Mouse (Mus musculus): ENCODE measurements around the gene B4galnt4.

The B4galnt4 gene

DNA sequence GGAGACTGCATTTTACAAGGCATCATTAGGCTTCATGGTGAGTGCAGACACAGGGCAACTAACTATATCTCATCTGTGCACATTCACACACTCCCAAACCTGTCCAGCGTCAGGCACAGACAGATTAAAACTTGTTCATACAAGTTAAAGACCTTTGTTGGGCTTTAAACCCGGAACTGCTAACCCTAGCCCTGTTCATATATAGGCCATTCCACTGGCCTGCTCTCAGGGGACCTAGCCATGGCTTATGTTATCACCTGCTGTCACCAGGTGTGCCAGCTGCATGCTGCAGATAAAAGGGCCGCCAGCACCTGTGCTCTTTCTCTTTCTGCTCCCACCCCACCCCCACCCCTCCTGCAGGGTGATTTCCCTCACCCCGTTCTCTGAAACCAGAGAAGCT, 18.4 kb upstream of the B4galnt4 start:
- DNase-seq: no peak

DNA sequence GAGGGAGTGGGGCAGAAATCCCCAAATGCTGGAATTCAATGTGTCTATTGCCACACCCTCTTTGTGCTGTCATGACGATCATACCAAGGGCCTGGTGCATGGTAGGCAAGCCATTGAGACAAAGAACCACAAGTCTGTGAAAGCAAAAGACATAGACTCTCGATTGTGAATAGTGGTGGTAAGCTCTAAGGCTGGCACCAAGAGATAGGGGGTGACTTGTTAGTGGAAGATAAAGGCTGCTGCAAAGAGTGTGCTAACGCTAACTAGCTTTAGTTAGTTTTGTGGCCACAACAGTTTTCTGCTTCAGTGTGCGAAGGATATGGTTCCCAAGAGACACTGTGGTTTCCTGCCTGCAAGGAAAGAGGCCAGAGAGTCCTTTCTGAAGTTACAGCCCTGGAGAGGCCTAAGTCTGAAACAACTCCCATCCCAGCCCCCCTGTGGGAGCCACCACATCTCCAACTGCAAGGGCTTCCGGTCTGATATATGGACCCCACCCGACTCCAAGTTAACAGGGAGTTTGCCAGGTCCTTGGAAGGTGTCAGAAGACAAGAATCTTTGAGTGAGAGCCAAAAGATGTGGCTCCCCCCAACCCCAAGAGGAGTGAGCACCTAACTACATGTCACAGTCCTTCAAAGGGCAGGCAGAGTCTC, 13.8 kb upstream of the B4galnt4 start:
- DNase-seq: peak in 1 of 2 experiments; percentile 20

DNA sequence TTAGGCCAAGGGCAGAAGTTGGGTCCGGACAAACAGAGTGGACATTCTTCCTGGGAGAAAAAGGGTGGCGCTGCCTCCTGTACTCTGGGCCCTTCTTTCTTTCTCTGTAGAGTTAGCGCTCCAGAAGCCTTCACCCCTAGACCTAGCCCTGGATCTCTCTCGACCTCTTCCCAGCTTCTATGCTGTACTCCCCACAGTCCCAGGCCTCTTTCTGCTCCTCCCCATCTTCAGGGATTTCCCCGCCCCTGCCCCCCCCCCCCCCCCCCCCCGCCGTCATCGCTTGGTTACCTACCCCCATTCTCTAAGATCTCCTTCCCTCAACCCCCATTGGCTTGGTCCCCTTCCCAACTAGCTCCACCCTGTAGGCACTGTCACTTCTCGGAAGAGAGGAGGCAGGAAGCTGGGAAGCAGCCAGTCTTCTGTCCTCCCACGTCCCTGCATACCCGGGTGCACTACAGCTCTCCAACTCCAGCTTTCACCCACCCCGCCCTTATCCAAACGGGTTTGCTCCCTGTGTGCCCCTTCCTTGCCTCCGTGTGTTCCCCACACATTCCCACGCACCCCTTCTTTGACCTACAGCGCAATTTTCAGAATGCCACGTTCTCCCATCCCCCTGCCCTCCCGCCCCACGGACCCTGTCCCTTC, 13.2 kb upstream of the B4galnt4 start:
- DNase-seq: peak; percentile 63 to 81

DNA sequence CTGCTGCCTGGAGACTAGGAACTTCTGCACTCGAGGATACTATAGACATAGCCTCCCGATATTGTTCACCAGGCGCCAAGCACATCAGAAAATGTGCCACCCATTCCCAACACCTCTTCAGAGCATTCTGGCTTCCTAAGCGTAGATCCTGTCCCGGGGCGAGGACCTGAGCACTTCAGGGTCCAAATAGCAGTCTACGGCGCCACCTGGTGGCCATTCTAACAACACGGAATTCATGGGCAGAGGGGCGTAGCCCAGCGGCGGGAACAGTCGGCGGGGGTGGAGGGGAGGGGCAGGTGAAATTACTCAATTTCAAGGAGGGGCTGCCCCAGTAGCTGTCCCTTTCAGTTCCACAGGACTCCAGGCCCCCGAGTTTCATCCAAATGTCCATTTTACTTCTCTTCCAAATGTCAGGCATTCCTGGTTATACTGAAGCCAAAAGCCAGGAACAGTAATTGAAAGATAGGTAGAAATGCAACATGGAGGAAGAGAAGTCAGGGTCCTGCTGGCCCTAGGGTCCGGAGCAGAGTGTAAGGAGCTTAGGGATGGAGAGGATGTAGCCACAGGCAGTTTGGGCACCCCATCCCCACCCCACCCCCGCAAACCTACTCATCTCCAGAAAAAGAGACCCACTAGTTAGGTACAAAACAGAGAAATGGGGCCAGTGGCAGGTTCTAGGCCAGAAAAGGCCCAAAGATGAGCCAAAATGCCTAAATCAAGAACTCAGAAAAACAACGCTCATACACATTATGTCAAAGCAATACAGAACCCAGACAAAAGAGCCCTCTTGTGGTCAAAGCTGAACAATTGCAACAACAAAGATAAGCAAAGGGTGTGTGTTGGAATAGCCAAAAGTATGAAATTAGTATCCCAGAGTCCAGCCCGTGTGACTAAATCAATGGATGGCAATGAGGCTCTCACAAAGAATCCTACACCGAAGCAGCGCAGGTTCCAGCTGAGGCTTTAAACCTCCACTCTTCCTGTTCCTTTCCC, 12.4 kb upstream of the B4galnt4 start:
- DNase-seq: peak; percentile 83 to 94

DNA sequence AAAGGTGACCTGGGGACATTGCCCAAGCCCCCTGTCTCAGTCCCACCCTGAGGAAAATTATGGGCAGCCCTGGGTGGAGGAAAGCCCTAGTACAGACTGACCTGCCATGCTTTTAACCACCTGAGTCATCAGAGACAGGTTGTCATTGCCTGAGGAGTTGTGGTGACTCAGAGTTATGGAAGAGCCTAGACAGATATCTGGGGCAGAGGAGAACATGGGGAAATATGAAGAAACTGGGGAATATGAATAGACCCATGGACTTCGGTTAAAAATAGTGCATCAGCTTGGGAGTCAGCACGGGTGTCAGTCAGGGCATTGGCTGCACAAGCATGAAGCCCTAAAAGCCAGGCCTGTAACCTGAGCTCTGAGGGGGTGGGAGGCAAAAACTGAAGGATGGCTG, 11.6 kb upstream of the B4galnt4 start:
- no peak for DNase-seq

DNA sequence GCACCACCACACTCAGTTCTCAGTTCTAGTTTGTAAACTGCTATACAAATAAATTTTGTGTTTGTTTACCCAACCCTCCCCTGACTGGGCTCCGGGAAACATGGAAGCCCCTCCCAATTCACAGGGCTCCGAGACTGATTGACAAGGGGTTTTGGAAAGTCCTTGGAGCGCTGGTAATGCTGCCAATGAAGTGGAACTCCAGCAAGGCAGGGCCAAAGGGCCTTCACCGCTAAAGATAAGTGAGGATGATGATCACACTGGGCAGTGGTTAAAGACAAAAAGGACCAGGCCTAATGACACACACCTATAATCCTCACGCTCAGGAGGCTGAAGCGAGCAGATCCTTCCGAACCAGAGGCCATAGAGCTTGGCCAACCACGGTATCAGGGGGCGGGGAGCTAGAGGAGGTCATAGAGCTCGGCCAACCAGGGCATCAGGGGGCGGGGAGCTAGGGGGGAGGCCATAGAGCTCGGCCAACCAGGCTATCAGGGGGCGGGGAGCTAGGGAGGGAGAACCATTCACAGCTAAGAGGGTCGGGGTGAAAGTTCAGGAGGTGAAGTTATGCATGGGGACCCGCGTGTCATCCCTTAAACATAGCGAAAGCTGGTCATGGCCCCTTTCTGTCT, 9.7 kb upstream of the B4galnt4 start:
- no peak for DNase-seq

DNA sequence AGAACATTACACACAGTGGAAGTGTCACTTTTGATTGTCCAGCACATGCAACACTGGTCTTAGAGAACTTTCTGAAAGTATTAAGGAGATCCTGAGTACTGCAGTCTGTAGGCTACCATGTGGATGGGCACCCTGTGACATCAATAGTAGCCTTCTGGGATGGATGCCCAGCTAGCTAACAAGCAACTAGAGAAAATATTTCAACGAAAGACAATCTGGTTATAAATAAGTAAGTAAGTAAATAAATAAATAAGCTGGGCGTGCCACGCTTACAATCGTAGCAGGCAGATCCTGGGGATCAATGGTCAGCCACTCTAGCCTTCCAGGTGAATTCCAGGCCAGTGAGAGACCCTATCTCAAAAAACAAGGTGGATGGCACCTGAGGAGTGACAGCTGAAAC, 8.9 kb upstream of the B4galnt4 start:
- DNase-seq: no peak

DNA sequence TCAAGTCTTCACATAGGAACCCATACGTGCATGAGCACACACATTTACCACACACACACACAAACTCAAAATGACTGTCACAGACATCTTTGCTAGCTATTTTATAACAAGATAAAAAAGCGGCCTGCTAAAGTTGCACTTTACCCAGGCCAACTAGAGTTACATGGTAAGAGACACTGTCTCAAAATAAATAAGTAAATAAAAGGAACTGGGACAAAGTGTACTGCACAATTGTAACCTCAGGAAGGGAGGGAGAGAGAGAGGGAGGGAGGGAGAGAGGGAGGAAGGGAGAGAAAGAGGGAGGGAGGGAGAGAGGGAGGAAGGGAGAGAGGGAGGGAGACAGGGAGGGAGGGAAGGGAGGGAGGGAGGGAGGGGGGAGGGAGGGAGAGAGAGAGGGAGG, 8.5 kb upstream of the B4galnt4 start:
- DNase-seq: no peak

DNA sequence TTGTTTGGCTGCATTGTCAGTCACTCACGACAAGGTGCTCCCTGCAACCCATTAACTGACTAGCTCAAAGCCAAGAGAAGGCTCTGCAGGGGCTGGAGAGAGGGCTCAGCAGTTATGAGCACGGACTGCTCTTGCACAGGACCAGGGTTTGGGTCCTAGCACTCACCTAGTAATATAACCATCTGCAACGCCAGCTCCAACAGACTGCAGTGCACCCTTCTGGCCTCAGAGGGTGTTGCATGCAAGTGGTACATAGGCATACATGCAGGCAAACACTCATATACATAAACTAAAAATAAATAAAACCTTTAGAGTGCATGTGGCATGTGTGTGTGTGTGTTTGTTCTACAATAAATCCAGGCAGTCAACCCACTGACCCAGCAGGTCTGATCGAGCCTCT, 5.1 kb upstream of the B4galnt4 start:
- DNase-seq: no peak

DNA sequence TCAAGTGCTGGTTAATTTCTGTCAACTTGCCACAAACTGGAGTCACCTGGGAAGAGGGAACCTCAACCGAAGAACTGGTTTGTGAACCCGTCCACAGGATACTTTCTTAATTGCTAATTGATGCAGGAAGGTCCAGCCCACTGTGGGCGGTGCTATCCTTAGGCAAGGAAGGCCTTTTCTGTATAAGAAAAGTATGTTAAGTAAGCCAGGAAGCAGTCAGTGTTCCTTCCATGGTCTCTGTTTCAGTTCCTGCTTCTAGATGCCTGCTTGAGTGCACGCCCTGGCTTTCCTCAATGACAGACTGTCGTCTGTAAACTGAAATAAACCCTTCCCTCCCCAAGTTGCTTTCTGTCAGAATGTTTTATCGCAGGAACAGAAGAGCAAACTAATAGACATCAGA, 3.9 kb upstream of the B4galnt4 start:
- no peak for DNase-seq

DNA sequence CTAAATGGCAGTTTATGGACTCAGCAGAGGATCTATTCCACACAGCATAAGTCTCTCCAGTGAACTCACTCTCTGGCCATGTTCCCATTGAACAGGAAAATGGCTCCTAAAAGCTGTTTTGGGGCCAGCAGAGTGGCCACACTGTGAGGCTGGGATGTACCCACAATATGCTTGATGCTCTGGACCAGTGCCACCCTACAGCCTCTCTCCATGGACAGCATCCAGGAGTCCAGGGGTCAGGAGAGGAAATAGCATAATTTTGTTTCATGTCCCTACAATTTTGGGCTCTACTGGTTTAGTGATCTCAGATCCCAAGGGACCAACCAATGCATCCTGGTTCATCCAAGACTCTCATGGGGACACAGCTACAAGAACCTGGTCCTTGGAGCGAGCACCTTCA, 3.4 kb upstream of the B4galnt4 start:
- DNase-seq: peak in 1 of 2 experiments; percentile 45

DNA sequence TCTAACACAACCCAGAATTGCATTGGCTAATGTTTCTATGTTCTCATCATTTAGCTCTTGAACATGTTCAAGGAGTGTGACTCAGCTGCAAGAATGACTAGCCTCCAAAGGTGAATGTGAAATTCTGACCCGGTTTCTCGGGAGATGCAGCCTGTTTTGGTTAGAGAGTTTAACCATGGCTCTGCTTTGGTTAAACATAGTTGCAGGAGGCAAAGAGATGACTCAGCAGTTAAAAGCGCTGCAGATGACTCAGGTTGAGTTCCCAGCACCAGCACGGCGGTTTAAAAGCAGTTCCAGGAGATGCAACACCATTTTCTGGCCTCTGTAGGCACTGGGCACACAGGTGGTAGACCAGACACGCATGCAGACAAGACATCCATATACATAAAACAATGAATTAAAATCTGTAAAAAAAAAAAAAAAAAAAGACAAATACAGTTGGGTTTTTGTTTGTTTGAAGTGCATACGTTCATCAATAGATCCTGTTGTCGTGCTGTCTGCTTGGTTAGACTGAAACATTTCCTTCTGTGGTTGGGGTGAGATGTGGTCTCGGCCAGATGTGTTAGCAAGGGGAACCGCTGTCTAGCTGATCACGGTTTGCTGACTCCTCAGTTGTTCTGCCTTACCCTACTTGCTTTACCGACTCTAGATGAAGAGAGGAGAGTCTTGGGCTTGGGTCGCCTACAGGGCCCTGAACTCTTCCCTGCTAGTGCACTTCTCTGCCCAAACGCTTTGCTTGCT, 2.1 kb upstream of the B4galnt4 start:
- DNase-seq: no peak

DNA sequence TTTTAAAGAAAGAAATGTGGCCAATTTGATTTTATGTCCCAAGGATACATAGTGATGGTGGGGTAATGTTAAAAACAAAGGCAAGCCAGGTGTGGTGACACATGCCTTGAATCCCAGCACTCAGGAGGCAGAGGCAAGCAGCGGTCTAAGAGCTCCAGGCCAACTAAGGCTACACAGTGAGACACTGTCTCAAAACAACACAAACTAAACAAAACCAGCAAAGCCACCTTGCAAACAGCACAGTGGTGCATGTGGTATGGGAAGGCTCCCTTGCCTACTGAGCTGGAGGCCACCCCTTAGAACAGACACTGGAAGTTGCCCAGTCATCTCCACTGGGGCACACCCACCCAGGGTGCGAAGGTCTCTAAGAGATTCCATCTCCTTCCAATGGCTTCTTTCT, 975 bp upstream of the B4galnt4 start:
- no peak for DNase-seq

DNA sequence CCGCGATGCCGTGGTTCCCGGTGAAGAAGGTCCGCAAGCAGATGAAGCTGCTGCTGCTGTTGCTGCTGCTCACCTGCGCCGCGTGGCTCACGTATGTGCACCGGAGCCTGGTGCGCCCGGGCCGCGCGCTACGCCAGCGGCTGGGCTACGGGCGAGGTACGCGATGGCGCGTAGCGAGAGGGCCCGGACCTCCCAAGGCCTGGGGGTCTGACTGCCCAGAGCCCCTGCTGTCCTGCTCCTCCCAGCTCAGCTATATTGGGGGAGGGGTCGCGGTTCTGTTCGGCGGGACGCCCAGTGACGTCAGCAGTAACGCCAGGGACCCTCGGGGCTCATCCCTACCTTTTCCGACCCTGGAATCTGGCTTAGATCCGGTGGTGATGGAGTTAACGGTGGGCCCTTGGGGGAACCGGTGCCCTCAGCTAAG, 377 bp downstream of the B4galnt4 start:
- DNase-seq: no peak

DNA sequence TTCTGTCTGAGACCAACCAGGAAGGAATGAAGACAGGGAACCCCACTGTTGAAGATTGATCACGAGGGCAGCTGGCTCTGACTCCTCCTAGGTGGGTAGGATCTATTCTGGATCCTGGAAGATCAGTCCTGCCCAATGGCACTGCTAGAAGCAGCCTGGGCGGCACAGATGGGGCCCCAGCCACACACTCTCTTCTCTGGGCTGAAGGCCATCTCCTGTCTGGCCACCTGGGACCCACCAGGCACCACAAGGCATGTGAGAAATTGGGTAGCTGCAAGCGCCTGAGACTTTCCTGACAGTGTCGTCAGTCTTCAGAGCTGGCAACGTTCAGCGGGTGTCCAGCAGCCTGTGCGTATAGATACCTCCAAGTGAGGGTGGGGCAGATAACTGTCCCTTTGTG, 1.6 kb downstream of the B4galnt4 start:
- DNase-seq: no peak

DNA sequence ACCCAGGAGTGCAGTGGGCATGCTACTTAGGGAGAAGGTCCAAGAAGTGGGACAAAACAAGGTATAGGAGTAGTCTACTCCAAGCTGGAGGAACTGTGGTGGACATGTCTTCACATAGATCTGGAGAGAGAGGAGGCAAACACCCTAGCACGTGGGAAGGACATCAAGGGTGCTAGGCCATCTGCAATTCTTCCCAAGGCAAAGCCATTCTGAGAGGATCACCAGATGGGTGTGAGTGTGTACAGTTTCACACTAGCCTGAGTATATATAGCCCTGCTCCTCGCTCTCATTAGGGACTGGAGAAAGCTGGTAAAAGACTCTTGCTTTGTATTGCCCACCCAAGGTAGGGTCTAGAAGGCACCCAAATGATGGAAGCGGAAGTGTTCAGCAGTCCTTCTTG, 2.4 kb downstream of the B4galnt4 start:
- DNase-seq: no peak

DNA sequence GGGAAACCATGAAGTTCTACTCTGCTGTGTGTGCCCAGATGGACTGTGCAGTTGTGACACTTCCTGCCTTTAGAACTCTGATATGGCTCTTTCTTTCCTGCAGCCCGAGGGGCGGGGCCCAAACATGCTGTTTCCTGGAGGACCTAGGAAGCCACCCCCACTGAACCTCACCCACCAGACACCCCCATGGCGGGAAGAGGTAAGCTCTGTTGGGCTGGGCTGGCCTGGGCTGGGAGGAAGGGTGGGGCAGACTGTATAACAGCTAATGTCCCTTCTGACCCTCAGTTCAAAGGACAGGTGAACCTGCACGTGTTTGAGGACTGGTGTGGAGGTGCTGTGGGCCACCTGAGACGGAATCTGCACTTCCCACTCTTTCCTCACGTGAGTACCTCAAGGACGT, 3.3 kb downstream of the B4galnt4 start:
- no peak for DNase-seq

DNA sequence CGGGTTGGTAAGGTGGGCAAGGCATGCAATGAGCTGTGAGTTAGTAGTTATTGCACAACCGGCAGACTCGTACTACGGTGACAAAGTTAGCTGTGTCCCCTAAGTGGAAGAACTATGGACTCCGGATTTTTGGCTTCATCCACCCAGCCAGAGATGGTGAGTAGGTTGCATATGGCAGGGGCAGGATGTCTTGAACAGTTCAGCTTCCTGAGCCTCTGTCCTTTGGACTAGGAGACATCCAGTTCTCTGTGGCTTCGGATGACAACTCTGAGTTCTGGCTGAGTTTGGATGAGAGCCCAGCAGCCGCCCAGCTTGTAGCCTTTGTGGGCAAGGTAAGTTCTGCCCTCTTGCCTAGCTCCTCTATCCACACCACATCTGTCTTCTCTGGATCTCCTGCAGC, 3.7 kb downstream of the B4galnt4 start:
- DNase-seq: peak; percentile 29 to 63

DNA sequence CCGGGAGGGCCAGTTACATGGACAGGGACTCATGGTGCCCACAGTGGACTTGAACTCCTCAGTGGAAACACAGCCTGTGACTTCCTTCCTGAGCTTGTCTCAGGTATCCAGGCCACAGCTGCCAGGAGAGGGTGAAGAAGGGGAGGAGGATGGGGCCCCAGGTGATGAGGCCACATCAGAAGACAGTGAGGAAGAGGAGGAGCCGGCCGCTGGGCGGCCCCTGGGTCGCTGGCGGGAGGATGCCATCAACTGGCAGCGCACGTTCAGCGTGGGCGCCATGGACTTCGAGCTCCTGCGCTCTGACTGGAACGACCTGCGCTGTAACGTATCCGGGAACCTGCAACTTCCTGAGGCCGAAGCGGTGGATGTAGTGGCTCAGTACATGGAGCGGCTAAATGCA, 7.4 kb downstream of the B4galnt4 start:
- DNase-seq: no peak

DNA sequence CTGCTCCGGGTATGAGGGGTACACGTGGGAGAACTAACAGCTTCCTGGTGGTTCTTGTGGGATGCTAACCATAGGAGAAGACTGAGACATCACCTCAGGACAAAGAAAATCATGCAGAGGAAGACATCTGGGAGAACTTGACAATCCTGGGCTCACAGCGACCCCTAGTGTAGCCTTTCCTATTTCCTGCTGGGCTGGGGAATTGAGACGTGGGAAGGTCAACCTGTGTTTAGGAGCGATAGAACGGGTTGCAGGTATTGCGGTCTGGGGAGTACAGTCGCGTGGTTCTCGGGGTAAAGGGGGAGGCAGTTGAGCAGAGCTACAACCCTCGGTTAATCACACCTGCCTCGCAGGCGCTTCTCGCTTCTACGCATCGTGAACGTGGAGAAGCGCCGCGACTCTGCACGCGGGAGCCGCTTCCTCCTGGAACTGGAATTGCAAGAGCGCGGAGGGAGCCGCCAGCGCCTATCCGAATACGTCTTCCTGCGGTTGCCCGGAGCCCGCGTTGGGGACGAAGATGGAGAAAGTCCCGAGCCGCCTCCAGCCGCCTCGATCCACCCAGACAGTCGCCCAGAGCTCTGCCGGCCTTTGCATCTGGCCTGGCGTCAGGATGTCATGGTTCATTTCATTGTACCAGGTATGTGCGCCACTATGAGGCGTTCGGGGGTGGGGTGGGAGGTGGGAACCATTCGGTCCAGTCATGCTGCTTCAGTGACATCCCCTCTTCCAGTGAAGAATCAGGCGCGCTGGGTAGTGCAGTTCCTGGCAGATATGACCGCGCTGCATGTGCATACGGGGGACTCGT, 9.4 kb downstream of the B4galnt4 start:
- peak; percentile 67 to 88 for DNase-seq

DNA sequence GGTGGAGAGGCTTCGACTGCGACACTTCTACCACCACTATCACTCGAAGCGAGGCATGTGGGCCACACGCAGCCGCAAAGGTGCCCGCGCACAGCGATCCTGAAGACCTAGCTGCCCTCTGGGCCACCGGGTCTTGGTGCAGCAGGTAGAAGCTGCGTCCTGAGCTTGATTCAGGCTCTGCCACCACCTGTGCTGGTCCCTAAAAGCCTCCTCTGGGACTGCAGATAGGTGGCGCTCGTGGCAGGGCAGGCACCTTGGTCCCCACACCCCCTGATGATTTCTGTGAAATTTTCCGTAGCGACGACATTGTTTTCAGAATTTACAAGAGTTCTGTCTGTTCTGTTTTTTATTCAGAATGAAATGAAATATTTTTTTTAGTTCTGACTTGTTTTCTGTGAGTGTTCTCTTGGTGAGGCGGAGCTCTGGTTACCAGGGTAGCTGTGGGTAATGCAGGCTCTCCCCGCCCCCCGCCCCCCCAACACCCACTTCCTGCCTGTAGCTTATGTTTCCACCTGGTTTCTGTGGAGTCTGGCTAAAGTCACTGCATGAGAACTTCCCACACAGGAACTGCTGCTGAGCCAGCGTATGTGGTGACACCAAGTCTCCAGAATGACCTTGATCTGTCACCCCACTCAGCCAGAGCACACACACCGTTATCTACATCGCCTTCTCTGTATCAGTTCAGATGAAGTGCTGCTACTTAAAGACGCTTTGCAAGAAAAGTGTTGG, 11.3 kb downstream of the B4galnt4 start:
- no peak for DNase-seq
